Mouse (Mus musculus) ovary, postnatal 10 days (tissue): ENCODE measurements around the gene Mov10.
A peak's percentile ranks its signal among the peaks of the same experiment; 100 is the strongest.

Experiments used
- DNase-seq: peaks from one replicate; pipeline ENCODE4 v3.0.0; 2022; ENCODE audit warnings: low spot score

The Mov10 gene

GRCm38 (mm10) chr3:104805539-104805938, 12.8 kb downstream of the Mov10 start:
- no peak for DNase-seq

- no peak for DNase-seq
Observed at GRCm38 (mm10) chr3:104804312-104804711, 14.1 kb downstream of the Mov10 start.

- no peak for DNase-seq
Observed at GRCm38 (mm10) chr3:104801481-104801880, 16.9 kb downstream of the Mov10 start.

DNA sequence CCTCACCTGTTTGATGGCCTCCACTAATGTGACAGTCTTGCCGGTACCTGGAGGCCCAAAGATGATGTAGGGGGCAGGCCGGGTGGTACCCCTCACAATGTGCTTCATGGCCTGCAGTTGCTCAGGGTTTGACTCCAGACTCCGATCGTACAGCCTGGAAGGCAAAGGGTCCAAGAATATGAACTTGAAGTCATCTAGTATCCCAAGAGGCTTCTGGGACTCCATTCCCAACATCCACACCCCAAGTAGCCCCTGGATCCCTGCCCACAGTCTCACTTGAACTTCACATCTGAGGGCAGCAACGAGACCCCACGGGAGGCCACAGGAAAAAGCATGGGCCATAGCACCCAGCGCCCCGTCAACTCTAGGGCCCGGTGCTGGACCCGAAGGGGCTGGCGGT, 17.7 kb downstream of the Mov10 start:
- no peak for DNase-seq

- DNase-seq = no peak
Observed at GRCm38 (mm10) chr3:104796430-104797082, 21.8 kb downstream of the Mov10 start.

- DNase-seq = no peak
Observed at GRCm38 (mm10) chr3:104795661-104796340, 22.6 kb downstream of the Mov10 start.

- DNase-seq = no peak
Observed at GRCm38 (mm10) chr3:104794953-104795470, 23.4 kb downstream of the Mov10 start.

DNA sequence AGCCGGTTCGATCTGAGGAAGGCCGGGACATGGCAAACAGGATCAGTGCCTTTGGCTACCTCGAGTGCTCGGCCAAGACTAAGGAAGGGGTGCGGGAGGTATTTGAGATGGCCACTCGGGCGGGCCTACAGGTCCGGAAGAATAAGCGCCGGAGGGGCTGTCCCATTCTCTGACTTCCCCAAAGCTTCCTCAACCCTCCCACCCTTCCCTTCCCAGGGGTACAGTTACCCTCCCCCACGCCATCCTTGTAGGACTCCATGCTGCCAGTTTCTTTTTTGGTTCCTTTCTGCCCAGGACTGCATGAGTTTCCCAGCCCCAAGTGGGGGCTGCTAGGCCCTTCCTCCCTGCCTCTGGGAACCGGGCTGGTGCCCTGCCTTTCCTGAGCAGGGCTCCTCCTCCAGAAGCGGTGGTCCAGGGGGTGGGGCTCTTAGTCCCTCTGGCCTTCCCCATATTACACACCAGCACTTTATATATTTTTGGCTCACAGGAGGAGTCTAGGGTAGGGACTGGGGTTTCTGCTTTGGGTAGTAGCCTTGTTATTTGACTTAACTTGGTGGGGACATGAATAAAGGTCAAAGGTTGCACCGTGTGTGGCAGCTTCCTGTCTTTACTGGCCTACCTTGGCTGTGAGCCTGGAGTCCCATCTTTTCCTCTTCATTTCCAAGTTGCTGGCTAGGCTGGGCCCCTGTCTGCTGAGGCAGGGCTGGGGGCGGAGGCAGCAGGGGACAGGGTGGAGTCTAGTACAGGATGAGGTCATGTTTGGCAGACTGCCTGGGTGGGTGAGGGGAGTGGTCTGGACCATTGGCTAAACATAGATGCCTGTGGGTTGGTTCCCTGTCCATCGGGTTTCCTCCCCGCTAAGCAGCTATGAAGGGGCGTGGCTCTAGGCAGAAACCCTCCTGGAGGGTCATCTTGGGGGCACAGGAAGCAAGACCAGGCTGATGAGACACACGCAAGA, 24.2 kb downstream of the Mov10 start:
- DNase-seq = peak; percentile 82

DNA sequence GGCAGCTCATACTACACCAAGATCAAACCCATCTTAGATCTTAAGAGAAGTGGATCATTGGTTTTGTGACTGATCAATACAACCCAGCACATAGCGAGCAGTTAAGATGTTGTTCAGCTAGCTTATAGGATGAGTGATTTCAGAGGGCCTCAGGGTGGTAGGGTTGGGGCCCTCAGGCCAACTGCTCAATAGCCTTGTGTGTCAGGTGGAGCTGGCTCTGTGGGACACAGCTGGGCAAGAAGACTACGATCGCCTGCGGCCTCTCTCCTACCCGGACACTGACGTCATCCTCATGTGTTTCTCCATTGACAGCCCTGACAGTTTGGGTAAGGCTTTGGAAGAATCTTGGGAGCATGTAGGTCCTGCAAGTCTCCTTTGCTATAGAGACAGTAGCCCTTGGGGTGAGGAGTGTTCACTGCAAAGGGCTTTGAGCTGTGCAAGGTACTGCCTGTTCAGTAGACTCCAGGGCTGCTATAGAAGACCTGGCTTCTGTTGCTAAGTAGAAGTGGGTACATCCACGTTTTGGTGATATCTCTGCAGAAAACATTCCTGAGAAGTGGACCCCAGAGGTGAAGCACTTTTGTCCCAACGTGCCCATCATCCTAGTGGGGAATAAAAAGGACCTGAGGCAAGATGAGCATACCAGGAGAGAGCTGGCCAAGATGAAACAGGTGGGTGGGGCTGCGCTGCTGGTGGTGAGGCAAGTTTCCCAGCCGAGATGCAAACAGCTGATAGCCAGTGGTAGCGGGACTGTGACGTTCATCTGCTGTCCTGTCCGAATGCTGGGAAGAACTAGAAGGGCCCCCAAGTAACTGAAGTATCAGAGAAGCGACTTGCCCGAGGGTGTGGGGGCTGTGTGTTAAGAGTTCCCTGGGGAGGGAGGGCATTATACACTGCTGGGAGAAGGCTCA, 25.7 kb downstream of the Mov10 start:
- no peak for DNase-seq

GRCm38 (mm10) chr3:104791671-104792070, 26.7 kb downstream of the Mov10 start:
- DNase-seq = no peak

- DNase-seq = no peak
Observed at GRCm38 (mm10) chr3:104791017-104791416, 27.3 kb downstream of the Mov10 start.

DNA sequence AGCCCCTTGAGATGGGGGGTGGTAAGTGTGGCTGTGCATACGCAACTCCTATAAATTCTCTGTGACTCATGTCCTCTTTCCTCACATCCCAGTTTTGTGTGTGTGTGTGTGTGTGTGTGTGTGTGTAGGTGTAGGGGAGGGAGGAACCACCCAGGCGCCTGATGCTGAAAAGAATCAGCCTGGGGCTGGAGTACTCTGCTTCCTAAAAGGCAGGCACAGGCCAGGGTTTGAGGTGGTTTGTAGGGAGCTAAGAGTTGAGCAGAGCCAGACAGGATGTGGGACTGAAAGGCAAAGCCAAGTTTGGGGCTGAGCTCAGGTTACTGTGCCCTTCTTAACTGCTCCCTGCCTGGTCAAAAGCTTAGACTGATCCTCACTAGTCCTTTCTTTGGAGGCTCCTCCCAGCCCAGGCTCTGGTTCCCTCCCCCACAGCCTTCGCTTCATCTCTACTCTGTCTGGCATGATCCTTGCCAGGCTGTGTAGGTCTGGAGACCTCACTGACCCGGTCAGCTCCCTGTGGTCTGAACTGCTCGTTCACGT, 27.9 kb downstream of the Mov10 start:
- no peak for DNase-seq

GRCm38 (mm10) chr3:104789822-104790221, 28.5 kb downstream of the Mov10 start:
- DNase-seq = no peak

- no peak for DNase-seq
Observed at GRCm38 (mm10) chr3:104789312-104789605, 29.1 kb downstream of the Mov10 start.

GRCm38 (mm10) chr3:104788561-104789311, 29.6 kb downstream of the Mov10 start:
- peak; percentile 79 for DNase-seq

DNA sequence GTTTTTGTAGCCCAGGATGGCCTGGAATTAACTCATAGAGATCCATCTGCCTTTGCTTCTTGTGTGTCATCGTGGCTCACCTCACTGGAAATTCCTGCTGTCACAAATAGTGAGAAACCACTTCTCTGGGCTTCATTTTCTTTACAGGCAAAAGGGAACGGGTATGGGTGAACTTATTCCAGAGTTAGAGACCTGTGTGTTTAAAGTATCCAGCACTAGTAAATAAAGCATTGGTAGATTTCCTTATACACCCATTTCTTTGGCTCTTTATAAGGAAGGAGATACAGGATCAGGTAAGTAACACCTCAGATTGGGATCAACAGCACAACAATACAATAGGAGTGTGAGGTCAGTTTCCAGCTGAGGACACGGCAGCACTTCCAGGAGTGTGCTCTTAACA, 30.3 kb downstream of the Mov10 start, which contains the start of gene Rhoc:
Rhoc (plus strand) TSS at position 301 of the 400 bp plus-strand sequence.
- DNase-seq = no peak

GRCm38 (mm10) chr3:104785284-104785683, 33.1 kb downstream of the Mov10 start:
- no peak for DNase-seq

DNA sequence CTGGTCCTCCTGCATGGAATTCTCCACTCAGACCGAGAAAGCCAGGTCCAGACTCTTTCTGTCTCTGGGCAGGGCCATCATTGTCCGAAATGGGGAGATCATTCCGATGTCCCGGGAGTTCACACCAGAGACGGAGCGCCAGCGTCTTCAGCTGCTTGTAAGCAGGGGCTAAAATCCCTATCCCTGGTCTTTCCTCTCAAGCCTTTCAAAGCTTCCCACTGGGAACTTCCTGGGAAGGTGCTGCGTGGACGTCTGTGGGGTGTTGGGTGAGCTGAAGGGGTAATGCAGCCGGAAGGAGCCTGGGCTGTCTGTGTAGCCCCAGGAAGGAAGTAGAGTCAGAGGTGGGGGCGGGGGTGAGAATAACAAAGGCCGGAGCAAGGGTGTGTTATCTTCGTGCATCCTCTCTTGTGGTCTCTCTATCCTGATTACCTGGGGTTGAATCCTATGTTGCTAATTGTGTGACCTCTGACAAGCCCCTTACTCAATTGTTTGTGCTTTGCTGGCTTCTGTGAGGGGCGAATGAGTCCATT, 34.3 kb downstream of the Mov10 start:
- no peak for DNase-seq

DNA sequence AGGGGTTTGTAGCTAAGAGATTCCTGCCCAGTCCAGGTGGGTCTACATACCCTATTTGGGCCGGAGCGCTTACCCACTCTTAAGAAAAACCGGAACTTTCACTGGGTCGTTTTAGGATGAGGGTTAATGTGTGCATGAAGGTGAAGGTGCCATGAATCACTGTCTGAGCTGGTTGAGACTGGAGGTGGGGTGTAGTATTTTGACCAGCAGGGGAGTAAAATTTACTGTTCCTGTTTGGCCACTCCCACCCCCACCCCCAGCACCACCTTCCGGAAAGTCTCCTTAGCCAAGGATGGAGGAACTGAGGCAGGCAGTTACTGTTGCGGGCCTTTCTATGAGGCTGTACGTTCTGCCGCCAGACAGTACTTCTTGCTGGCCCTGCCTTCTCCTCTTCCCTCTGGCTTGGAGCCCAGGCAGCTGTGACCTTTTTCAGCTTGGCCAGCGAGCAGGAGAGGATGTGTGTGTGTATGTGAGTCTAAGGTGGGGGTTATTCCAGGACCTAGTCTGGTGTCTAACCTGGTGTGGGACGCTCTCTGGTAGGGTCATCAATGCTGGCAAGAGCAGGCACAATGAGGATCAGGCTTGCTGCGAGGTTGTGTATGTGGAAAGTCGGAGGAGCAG, 36.2 kb downstream of the Mov10 start:
- DNase-seq = no peak

- no peak for DNase-seq
Observed at GRCm38 (mm10) chr3:104781471-104781903, 36.9 kb downstream of the Mov10 start, which contains the start of gene Fam19a3. Gene Fam19a3 (minus strand): TSS chr3:104781840.
